Comparison of ENCODE assay signal across 27 mouse cellular contexts in genomic region chr4:117107813-117108523, GRCm38 (mm10). TPM values are rescaled to one million over a fixed set of nuclear protein-coding genes. Genes with fewer than 3 reads are reported as not detected.
"Had no signal": no experiment of that assay in that cellular context is flagged by ENCODE, and none has a peak within 500 bp of the region (broad histone marks: within the 10 kb centered on the region; RNA-seq: fewer than 3 reads in every experiment).

No protein-coding gene starts in this region.

- H3K4me1 ChIP-seq: limb, embryonic 12.5 days; neural tube, embryonic 12.5 days had no signal

- DNase-seq: kidney, adult 9 months; kidney, postnatal 14 days; kidney, postnatal 4 days; left cerebral cortex, postnatal 4 days; liver, postnatal 0 days; lung, embryonic 14.5 days; lung, postnatal 36 days; midbrain, embryonic 14.5 days; right cerebral cortex, adult 18-20 months; right cerebral cortex, postnatal 14 days; right cerebral cortex, postnatal 4 days; thymus, adult 18-20 months; thymus, postnatal 36 days had no signal

- H3K9me3 ChIP-seq: limb, embryonic 12.5 days; limb, embryonic 15.5 days; megakaryocyte, embryonic 14.5 days; midbrain, embryonic 10.5 days; neural tube, embryonic 12.5 days; neural tube, embryonic 15.5 days had no signal

- H3K4me2 ChIP-seq: limb, embryonic 12.5 days; limb, embryonic 15.5 days; liver, embryonic 11.5 days; lung, embryonic 14.5 days; neural tube, embryonic 12.5 days; neural tube, embryonic 15.5 days had no signal

- H3K9ac ChIP-seq: limb, embryonic 12.5 days; limb, embryonic 15.5 days; liver, embryonic 14.5 days; liver, postnatal 0 days; lung, embryonic 14.5 days; neural tube, embryonic 12.5 days; neural tube, embryonic 15.5 days had no signal

- H3K4me3 ChIP-seq: limb, embryonic 12.5 days; limb, embryonic 15.5 days; megakaryocyte, embryonic 14.5 days; midbrain, embryonic 10.5 days; neural tube, embryonic 12.5 days; neural tube, embryonic 15.5 days had no signal

- ATAC-seq: liver, postnatal 0 days; lung, postnatal 0 days had no signal

- H3K27me3 ChIP-seq: limb, embryonic 12.5 days; limb, embryonic 15.5 days; neural tube, embryonic 12.5 days; neural tube, embryonic 15.5 days had no signal

- H3K27ac ChIP-seq: limb, embryonic 12.5 days; limb, embryonic 15.5 days; liver, embryonic 14.5 days; midbrain, embryonic 10.5 days; neural tube, embryonic 12.5 days; neural tube, embryonic 15.5 days; stomach, postnatal 0 days had no signal

RNA-seq across cellular contexts. Expression of gene Tctex1d4, which starts 18.6 kb away (rescaled TPM):
- total RNA-seq: left cerebral cortex, adult 8-10 months; left cerebral cortex, postnatal 14 days had no signal
- polyA plus RNA-seq: kidney, embryonic 16.5 days; limb, embryonic 12.5 days; limb, embryonic 15.5 days; liver, embryonic 11.5 days; liver, embryonic 14.5 days; liver, postnatal 0 days; lung, embryonic 14.5 days; midbrain, embryonic 10.5 days; midbrain, embryonic 14.5 days; neural tube, embryonic 12.5 days; neural tube, embryonic 15.5 days; stomach, embryonic 14.5 days had no signal
